Mouse (Mus musculus): ENCODE measurements at regions not wholly inside any gene's neighbourhood (a gene's known extent, or its start where the extent isn't known, plus 50 kb on each side); places are given as distances from the start of the nearest gene placed in this dataset.

DNA sequence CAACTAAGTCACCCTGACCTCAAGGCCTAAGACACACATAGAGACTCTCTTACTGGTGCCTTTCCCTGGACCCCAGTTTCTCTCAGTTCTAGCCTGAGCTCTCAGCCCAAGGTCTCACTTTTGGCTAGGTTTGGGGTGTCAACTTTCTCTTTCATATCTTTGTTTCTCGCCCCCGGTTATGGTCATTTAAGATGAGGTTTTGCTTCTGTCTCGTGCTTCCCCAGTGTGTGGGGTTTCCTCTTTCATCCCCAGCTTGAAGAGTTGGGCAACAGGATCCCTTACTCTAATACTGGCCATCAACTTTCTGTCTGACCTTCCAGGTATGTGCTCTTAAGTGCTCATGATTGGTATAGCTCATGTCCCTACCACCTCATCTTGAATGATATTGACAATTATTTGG lies 67.5 kb downstream of the Lmo4 start:
- DNase-seq (ENCODE audit: low spot score in 2 of 2), result no peak

DNA sequence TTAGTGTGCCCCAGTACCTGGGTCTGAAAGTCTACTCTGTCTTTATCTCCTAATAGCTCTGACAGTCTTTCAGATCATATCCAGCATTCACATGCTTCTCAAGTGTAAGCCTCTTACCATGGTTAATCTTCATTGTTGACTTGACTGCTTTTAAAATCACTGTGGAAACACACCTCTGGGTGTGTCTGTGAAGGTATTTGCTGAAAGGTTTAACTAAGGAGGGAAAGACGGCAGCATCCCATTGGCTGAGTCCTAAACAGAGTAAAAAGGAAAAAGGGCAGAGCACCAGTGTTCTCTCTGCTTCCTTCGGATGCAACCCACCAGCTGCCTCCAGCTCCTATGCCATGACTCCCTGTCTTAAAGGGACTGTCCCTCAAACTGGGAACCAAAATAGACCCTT lies 68.6 kb downstream of the Lmo4 start:
- no peak for DNase-seq (ENCODE audit: low spot score in 2 of 2)

DNA sequence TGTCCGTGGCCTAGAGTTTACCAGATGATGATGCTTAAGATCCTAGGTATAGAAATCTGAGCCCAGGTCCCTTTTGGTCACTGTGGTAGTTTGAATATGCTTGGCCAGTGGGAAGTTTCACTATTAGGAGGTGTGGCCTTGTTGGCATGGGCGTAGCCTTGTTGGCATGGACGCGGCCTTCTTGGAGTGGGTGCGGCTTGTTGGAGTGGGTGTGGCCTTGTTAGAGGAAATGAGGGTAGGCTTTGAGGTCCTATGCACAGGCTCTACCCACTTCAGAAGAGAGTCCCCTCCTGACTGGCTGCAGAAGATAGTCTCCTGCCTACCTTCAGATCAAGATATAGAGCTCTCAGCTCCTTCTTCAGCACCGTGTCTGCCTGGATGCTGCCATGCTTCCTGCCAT lies 69.4 kb downstream of the Lmo4 start:
- no peak for DNase-seq (ENCODE audit: low spot score in 2 of 2)

DNA sequence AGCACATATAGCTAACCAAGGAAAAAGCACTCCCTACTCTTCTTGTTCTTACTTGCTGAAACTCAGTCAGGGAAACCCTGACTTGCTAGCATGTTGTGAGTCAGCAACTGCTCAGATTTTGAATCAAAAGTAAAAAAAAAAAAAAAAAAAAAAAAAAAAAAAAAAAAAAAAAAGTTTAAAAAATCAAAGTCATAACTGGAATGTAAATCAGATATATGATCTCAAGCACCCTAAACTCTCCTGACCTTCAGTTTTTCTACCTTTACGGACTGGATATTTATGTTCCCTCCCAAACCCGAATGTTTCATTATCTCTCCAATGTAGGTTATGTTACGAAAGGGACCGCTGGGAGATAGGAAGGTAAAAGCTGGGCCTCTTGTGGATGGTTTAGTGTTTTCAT lies 77.0 kb downstream of the Lmo4 start:
- no peak for DNase-seq (ENCODE audit: low spot score in 2 of 2)

DNA sequence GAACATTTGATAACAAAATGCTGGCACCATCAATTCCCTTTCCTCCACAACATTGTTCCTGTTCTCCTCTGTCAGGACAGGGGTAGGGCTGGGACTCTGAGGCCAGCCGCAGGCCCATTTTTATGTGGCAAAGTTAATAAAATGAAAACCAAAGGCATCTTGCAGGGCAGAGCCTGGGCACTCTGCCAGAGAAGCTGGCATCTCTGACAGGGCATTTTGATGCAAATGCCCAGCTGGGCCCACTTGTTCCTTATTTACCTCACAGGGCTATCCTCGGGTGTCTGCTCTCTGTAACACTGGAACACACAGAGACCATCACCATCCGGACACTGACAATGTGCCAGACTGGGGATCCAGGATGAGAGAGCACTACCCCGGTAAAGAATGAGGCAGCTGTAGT lies 80.7 kb downstream of the Lmo4 start:
- DNase-seq (ENCODE audit: low spot score in 2 of 2), result peak; percentile 29 to 45

DNA sequence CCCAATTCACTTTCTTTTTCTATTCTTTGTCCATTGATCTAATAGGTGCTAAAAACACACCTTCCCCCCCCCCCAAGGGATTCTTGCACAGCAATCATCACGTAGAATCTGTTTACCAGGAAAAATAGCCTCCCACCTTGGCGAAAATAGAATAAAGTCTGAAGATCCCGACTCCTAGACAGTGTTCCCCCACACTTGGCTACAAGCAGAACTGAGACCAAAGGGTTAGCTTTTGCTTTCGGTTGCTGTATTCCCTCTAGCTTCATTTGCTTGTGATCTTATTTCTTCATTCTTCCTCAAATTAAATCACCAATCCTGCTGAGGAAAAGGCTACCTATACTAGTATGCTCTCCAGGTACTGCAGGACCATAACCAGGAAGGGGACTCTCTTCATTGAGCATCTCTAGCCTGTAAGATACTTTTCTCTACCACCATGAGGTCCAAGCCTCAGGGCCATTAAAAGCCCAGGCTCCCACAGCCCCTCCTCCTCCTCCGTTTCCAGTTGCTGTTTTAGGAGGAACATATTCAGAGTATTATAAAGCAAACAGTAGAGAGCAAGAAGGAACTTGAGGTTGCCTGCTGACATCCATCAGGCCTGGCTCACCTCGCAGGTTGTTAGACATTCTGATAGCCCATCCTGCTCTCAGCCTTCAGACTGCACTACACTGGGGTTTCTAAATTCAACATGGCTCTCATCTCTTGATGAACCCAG lies 81.5 kb downstream of the Lmo4 start:
- DNase-seq (ENCODE audit: low spot score in 2 of 2), result no peak

DNA sequence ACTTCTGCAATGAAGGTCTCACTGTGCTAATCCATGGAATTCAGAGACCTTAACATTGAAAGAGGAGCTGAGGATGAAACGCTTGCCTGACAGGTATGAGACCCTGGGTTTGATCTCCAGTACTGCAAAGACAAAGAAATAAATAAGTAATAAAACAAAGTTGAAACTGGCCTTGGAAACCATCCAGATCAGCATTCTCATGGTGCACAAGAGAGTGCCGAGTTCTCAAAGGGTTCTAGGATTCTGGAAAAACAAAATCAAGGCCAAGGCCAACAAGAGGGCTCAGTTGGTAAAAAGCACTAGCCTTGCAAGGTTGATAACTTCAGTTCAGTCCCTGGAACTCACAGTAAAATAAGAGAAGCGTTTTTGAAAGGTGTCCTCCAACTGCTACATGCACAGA lies 85.9 kb downstream of the Lmo4 start:
- DNase-seq (ENCODE audit: low spot score in 2 of 2), result no peak

DNA sequence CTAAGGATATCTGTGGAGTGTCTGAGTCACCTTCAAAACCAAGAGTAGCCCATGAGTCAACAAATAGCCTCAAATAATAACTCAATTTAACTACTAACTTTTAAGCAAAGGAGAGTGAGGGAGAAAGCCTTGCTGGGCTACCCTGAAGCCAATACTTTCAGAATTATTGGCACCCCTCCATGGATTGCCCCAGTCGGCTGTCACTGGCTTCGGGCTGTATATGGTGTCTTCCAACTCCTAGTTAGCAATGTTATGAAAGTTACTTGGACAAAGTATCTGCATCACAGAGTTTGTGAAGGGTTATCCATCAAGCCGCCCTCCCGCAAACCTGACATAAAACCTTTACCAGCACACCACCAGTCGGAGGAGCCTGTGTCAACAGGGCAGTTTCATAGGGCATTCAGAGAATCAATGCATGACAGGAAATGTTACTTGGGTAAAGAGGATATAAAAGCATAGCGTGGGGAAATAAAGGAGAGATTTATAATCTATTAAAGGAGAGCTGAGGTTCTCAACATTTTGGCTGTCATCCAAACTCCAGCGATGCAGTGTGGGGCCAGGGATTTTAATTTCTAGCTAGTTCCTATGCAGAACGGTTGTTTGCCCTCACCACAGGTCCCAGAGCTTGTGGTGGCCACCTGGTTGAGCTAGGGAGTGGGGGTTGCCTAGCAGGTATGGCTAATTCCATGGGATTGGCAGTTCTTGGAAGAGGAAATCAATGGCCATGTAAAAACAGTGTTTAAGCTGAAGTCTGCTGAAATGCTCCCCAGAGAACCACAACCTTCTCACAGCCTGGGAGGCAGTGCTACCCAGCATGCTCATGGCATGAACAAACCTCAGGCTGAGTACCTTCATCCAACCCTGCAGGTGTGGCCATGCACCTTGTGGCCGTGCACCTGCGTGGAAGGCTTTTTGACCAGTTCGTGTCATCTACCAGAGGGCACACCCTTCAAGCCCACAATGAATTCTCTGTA lies 91.1 kb downstream of the Lmo4 start:
- no peak for DNase-seq (ENCODE audit: low spot score in 2 of 2)

DNA sequence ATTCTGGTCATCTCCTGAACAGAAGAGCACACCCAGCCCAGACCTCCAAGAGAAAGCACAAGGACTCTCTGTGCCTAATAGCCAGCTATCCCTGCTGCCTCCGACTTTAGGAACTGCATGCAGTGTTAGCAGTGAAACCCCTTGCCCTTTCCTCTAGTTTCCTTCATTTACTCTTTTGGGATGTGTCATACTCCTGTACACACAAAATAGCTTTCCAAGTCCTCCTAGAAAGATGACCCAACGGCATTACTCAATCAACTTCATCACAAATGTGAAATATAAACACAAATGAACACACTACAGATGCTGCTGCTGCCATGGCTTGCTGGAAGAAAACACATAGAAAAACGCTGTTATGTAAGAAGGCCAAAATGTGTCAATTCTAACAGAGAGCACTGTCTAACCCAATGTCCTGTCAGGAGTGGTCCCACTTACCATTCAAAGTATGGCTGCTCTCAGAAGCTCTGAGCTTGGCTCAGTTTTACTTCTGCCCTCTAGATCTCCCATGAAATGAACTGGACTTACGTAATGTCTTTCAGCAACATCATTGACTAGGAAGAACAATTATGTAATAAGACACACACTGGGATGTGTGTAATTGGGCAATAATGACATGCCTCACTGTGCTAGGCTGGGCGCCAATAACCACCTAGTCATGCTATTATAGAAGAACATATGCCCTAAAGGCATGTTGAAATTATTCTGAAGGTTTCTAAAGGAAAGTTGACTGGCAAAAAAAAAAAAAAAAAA lies 94.5 kb downstream of the Lmo4 start:
- DNase-seq (ENCODE audit: low spot score in 2 of 2), result no peak

DNA sequence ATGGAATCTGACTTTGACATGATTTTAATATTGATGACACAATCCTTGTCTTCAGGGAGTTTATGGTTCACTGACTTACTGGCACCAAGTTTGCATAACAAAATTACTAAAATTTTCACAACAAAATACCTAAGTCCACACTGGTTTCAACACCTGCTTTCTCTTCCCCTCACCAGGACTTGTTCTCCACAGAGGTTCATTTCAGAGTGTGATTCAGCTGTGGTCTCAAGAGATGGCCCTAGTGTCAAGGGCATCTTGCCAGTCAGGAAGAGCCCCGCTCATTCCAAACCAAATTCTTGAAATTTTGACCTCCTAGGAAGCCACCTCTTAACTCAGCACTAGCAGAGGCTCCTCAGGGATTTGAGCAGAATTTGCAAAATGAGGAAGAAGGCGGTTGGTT lies 95.3 kb downstream of the Lmo4 start:
- DNase-seq (ENCODE audit: low spot score in 2 of 2), result no peak

DNA sequence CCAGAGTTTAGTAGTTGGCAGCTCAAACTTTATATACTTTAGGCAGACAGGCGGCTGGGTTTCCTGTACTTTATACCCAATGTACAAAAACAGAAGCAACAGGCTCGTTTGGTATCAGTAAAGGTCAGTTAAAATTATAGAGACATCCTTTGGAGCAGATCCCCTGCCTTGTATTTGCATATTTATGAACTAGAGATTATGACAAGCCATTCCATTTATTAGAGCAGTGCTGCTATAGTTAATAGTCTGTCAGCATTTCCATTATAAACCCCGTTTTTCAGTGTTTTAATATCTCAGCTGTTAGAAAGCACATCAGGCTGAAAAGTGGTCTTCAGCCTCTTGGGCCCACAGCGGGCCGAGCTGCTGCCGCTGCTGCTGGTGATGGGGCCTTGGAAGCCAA lies 96.7 kb downstream of the Lmo4 start:
- DNase-seq (ENCODE audit: low spot score in 2 of 2), result no peak

DNA sequence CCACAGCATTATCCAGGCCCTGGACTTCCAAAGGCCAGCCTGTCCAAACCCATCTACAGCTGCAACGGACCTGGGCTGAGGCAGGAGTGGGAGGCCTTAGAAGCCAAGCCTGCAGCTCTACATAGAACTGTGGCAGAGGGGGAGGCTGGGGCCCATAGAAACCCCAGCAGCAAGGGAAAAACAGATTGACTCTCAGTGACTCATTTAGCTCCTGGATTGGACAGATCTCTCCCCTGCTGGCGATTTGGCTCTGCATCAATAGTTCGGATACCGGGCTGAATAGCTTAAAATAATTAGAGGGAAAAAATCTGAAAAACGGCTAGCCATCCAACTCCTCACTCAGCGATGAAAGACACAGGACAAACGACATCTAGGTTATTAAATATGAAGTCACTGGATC lies 97.4 kb downstream of the Lmo4 start:
- peak; percentile 68 to 70 for DNase-seq (ENCODE audit: low spot score in 2 of 2)

DNA sequence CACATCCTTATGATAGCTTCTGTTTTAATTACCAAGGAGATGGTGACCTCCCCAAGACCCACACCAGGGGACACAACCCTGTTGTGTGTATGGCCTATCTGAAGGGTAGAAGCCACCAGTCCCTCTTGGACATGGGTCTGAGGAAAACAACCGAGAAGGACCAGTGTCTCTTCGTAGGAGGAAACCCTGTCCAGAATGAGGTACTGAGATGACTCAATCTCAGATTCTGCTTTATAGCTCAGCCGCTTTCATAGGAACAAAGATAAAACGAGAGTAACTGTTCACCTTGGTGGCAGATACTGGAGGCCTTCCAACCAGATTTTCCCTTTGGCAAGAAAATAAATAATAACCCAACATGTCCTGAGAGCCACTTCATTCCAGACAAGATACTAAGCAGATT lies 100.7 kb downstream of the Lmo4 start:
- no peak for DNase-seq (ENCODE audit: low spot score in 2 of 2)

DNA sequence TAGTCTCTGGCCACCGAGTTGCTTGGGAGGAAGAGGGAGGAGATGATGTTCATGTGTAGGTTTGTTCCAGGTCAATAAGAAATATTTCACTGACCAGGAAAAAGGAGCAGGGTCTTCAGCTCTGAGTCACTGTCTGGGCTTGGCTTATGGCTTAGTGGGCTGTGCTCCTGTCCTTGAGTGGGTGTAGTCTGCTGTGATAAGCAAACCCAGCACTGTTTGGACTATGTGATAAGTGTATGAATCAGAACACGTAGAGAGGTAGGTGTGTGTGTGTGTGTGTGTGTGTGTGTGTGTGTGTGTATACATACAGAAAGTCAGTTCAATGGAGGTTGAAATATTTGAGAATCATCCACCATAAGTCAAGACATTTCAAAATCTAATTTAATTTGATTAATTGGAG lies 105.6 kb downstream of the Lmo4 start:
- no peak for DNase-seq (ENCODE audit: low spot score in 2 of 2)

DNA sequence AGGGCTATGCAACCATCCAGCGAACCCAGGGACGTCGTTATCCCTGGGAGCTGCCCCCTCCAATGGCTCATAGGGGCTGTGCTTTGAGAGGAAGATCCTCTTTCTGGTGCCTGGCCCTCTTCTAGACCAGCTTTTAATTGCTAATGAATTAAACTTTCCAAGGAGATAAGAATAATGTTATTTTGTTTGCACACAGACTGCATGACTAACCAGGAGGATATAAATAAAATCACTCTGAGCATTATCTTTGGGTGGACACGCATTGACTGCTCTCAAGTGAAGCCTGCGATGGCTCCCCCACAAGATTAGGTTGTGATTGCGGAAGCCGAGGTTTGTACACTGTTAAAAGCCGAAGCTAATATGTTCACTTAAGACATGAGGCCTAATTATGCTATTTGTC lies 106.3 kb downstream of the Lmo4 start:
- no peak for DNase-seq (ENCODE audit: low spot score in 2 of 2)

DNA sequence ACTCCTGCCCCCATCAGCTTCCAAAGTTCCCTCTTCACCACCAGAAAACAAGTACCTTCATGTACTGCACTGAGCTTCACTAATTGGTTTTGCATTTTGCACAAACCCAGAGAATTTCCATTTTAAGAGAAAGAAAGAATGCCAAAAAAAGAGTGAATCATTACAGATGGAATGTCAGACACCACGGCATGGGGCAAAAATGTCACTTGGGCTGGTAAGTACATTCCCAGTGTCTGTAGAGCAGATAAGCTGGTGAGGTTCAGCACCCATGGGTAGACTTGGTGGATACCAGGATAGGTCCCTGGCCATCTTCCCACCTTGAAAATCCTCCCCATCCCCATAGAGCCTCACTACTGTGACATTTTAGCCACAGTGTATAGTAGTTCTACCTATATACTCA lies 113.8 kb downstream of the Lmo4 start:
- DNase-seq (ENCODE audit: low spot score in 2 of 2), result no peak

DNA sequence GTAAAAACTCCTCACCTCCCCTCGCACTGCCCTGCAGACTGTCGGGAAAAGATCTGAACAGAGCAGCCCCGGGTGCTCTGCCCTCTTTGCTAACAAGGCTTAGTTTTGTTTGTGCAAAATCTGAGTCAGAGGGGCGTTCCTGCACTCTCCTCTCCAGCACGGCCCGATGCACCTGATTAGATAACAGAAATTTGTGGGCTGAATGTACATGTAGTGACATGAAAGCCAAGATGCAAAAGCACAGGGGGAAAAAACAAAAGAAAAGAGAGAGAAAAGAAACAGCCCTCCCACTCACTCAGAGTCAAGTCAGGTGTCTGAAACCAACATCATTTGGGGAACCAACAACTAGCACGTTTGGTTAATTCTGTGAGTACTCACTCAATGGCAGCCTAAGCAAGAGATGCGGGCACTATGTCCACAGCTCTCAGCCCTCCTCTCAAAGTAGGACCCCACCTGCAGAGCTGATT lies 115.2 kb downstream of the Lmo4 start:
- no peak for DNase-seq (ENCODE audit: low spot score in 2 of 2)

DNA sequence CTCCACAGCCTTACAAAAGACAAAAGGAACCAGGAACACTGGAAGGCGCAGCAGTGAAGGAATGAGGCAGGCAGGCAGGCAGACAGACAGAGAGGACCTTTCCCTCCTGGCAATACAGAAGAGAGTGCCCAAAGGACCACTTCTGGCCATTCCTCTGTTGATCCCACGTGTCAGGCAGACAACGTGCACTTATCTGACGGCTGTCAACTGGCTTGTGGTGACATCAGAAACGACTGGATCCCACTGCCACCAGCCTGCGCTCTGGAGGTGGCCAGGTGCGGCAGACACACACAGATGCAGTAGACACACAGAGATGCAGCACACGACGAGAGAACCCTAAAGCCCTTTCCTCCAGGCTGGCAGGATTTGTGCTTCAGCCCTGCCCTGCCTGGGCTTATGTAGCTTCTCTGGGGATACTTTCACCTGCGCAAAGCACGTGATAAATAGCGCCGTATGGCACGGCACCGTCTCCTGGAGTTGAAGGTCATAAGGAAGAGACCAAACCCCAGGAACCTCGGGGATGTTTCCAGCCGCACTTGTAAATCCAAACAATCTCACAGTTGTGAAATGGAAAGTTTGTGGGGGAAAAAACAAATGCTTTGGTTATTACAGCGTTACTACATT lies 116.6 kb downstream of the Lmo4 start:
- no peak for DNase-seq (ENCODE audit: low spot score in 2 of 2)

DNA sequence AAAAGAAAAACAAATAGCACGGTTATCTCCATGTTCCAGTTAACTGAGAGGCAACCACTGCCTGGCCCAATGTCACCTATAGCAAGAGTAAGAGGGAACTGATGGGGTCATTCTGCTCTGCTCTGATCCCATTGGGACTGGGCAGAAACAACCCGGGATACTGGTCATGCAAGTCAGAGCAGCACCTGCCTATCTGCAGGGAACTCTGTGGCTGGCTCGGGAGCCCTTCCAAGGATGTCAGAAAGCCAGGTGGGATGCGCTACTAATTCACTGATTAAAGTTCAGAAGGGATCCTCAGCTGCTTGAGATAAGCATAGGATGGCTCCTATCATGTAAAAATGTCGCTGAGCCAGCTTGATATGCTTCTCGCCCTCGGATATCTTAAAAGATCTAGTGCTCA lies 117.2 kb downstream of the Lmo4 start:
- no peak for DNase-seq (ENCODE audit: low spot score in 2 of 2)

DNA sequence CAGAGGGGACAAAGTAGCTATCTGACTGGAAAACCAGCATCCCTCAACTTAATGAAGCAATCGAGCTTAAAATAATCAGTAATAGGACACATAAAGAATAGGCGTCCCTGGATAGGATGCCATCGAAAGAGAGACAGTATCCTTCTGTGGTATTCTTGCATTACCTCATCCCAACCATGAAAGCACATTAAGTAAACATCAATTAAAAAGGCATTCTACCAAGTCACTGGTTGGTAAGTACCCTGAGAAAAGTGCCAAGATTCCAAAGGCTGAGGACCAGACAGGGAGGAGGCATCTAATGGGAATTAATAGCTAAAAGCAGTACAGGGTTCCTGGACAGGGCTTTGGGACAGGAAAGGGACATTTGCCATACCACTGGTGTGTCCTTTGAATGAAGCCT lies 118.8 kb downstream of the Lmo4 start:
- DNase-seq (ENCODE audit: low spot score in 2 of 2), result no peak

DNA sequence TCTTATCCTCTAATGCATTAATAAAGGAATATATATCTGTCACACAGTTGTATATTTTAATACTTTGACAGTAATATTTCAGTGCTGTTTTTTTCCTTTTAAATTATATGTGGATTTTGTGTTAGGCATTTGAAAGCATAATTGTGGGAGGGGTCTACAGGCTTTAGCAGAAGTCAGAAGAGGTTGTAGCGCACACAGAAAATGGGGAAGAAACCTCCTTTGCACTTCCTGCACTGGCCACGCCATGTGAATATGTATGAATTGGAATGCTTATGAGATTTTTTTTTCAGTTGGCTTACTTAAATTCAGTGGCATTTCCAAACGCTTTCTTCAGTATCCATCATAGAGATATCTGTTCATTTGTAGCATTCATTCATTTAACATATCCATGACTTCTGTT lies 125.1 kb downstream of the Lmo4 start:
- DNase-seq (ENCODE audit: low spot score in 2 of 2), result no peak

Measured in layer of hippocampus, postnatal 10 days (tissue).